Mouse (Mus musculus) thymus, adult 18-20 months (tissue): ENCODE data around the gene Trpm6.

Experiments used
- DNase-seq, 2 experiments: peaks; one replicate each; pipeline ENCODE4 v3.0.0; 2022; ENCODE audit warnings: mixed read lengths in 2 of 2

The Trpm6 gene

DNA sequence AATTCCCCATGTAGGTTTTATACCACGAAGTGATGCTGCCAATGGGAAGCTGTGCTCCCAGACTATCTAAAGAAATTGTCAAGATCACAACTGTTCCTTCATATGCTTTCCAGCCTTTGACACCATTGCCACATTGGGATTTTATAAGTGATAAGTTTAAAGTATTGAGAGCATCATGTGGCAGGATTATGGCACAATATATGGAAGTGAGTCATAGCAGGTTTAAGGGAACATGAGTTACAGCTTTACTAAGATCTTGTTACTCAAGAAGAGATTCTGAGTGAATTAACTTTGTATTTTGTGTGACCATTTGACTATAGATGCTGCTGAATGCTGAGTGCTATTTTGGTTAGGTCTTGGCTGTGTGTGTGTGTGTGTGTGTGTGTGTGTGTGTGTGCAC, 21.8 kb downstream of the Trpm6 start:
- no peak for DNase-seq

DNA sequence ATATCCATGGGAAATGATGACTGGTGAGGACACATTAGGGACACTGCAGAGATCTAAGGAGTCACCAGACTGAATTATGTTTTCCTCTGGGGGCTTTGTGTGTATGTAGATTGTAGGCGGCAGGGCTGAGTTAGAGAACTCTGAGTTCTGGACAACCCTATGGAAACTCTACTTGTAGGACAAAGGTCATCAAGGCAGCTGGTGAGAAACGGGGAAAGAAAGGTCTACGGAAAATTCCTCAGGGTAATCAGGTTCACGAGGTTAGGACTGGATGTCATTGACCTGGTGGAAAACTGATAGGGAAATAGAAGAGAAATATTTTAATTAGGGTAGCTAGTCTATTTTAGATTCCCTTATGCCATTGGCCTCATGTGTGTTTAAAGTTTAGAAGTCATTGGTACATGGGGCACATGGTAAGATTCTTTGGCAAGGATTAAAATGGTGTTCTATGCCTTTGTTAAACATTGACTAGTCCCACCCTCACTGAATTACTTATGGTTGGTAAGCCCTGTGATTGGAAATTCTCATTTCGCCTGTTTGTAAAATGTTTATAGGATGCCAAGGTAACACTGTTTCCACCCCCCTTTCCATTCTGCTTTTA, 23.2 kb downstream of the Trpm6 start:
- DNase-seq = no peak

DNA sequence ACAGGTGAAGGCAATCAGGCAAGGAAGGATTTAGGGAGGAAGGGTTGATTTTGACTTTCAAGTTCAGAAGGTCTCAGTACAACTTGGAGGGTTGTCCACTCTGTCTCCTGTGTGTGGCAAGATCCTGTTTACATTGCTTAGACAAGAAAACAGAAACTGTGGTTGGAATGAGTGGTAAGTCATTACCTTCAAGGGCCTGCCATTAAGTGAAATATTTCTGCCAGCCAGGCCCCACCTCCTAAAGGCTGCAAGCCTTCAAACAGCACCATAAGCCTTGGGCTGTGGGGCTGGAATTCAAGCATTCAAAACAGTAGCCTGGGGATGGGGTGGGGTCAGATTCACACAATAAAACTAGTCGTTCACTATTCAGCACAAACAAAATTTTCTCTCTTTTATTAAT, 24.3 kb downstream of the Trpm6 start:
- DNase-seq = no peak

DNA sequence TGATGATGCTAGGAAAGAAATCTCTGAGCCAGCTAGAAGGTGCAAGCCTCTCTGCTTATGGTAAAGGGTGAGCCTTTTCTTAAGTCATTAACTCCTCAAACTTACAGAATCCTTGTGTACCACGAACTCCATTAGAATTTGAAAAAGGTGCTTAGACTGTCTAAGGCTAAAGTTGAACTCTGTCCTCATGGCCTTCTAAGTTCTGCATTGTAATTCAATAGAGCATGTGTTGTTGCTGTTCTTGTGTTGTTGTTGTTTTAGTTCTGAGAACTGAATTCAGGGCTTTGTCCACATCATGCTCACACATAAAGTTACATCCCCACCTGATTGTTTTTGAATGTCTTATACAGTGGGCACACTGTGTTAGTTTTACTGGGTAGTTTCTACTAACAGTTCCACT, 49.9 kb downstream of the Trpm6 start:
- no peak for DNase-seq

DNA sequence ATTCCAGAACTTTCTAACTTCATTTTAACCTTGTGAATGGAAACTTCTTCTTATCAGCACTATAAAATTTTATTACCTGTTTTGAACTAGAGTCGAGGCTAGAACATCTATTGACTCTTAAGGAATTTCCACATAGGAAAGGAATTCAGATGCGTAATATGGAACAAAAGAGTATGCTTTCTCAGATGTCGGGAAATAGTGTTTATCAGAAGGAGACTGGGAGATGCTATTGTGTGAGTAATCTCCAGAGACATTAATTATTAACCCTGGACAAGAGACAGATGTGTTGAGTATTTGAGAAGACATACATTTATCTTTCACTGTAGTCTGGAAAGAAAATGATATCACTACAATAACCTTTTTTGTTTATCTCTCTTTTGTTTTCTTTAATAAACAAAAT, 61.5 kb downstream of the Trpm6 start:
- no peak for DNase-seq

DNA sequence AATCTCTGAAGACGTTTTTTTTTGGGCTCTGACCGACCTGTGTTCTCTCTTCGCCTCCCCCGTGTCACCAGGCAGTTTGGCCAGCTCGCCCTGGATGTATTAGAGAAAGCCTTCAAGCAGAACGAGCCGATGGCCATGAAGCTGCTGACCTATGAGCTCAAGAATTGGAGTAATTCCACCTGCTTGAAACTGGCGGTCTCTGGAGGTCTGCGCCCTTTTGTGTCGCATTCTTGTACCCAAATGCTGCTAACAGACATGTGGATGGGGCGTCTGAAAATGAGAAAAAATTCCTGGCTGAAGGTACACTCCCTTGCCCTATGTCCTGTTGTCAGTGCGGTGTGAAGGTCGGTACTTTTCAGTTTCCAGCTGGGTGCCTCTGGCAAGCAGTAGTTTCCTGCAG, 65.4 kb downstream of the Trpm6 start:
- DNase-seq = no peak

DNA sequence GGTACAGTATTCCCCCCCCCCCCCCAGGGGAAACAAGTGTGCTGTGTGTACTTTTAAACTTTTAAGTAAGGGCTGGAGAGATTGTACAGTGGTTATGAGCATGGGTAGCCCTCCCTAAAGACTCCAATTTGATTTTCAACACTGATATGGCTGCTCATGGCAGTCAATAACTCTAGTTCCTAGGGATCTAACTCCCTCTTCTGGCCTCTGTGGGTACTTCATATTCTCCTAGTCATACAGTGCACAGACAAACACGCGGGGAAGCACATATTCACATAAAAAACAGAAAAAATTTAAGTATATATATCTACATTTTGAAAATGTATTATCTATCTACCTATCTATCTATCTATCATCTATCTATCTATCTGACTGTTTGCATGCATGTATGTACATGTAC, 67.6 kb downstream of the Trpm6 start:
- no peak for DNase-seq

DNA sequence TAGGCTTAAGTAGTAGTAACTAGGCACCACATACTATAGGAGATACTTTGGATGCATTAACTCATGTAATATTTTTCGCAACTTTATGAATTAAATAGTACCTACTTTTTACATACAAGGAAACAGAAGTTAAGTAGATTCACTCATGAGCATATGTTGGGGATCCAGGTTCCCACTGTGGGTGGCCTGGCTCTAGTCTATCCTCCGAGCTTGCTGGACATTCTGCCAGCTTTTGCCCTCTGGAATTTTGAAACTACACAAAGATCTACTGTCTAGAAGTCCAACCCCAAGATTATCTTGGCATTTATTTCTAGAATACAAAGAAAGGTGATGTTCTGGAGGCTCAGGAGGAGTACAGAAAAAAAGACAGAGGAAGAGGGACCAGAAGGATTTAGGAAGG, 78.8 kb downstream of the Trpm6 start:
- DNase-seq = no peak

DNA sequence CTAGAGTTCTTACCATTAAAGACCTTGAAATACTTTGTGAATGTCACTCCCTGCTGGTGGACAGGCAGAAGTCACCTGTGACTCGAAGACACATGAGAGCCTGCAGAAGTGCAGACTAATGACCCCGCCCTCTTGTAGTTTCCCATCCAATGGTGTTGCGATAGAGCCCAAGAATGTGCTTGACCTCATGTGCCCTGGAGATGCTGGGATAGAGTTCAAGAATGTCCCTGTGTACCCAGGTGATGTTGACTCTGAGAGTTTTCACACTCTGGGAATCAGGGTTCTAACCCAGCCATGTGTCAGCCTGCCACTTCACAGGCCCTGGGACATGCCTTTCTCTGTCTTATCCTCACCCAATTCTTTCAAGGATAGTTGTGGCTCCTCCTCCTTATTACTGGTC, 81.4 kb downstream of the Trpm6 start:
- no peak for DNase-seq

DNA sequence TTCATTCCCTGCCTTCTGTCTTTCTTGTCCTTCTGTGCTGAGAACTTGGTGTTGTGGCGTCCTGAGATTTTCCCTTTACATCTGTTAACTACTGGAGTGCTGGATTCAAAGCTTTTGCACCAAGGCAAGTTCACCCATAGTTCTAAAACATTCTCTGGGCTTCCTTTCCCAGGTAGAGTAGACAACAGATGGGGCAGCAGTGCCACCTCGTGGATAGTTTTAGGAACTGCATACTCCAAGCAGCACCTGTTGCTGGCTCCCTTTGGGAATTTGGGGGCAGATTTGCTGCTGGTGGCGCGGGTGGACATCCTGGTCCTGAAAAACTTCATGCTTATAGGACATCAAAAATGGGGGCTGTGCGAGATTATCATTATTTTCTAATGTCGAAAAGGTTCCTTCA, 85.2 kb downstream of the Trpm6 start:
- DNase-seq = peak; percentile 2 to 4

DNA sequence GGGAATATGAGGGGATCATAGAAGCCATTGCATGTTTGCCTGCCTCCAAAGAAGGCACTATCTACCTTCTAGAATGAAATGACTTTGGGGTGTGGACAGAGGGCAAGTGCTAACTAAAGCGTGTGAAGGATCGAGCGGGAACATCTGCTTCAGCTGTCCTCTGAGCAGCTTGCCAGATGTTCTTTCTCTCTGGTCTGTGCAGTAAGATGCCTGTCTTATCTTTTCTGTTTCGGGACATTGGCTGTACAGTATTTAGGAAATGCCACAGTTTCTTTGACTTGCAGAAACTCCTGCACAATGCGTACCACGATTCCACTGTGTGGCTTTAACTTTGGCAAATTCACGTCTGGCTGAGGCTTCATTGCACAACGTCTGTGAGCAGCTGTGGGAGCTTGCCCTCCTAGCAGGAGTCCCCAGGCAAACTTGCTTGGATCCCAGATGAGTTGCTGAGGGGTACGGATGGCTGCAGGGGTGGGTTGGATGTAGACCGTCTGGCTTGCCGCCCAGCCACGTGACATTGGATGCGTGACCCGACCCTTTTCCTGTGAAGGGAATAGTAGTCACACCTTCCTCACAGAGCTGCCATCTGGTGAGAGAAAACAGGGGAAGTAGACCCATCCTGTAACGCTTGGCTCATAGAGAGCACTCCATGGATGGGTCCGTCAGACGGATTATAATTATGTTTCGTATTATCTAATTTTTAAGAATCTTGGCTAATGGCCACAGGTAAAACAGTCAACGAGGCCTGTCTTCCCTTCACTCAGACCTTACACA, 92.2 kb downstream of the Trpm6 start:
- no peak for DNase-seq

DNA sequence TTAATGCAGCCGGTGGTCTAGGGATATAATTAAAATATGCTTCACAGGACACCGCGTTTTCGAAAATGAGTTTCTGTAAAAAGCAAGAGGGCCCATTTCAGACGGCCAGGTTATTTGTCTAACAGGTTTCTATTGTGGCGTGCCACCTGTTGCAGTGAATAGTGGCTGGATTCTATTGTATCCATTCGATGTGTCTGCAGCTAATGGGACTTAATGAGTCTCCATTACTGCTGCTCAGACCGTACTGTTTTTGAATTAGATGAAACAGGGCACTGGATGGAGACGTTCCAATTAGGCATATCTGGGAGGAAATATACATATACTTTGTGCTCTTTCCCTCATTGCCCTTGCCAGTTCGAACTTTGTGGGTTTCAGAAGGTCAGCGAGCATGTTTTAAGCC, 92.8 kb downstream of the Trpm6 start:
- DNase-seq = no peak

DNA sequence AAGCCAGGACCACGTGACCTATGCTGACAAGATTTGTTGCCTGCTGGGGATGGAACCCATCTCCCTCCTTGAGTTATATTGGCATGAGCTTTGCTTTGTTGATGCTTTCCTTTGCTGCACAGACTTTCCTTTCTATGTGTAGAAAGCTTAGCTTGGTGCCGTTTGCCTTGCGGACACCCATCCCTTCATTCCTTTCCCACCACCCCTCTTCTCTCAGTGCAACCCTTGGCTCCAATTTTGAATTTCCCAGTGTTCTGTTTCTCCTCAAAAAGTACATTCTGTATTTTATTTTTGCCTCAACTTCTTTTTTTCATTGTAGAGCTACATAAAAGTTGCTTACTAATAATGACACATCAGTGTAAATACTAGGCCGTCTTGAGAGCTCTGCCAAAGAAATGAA, 96.6 kb downstream of the Trpm6 start:
- no peak for DNase-seq

DNA sequence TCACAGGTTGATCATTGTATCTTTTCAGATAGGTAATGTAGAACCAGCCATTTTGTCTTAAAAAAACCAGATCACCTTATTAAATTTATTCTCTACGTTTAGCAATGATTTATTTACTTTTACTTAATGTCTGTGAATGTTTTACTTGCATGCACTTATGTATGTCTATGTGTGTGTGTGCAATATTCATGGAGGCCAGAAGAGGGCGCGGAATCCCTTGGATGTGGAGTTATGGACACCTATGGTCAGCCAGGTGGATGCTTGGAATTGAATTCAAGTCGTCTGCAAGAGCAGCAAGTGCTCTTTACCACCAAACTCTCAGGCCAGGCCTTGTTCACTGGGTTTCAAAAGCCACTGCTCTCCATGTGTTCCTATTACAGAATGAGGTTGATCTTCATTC, 118.5 kb downstream of the Trpm6 start:
- no peak for DNase-seq

DNA sequence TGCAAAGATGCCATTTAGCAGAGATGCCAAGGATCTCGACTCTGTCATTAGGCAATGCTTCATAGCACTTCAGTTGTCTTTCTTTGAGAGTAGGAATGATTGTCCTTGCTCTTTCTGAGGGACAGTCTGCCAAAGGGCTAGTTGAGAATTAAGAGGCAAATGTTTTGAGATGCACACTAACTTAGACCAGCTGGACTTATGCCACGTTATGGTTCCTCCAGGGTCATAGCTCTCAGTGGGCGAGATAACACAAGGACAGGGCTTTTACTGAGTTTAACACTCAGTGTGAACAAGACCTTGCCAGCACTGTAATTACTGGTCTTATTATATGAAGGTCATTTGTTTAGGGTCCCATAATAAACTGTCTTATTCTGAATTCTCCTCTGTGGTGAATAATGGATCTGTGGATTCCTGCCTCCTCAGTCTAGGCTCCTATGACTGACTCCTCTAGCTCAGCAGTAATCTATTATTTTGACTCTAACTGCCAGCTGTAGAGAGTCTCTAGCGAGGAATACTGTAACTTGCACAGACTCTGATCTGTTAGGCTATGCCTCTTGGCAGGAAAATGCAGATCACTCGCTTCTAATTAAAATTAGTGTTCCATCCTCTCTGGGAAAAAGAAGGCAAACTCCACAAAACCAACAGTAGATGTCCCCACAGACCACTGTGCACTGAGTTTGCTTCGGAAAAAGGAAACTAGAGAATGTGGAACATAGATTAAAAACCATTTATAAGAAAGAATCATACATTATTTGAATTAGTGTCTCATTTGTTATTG, 123.2 kb downstream of the Trpm6 start:
- no peak for DNase-seq

DNA sequence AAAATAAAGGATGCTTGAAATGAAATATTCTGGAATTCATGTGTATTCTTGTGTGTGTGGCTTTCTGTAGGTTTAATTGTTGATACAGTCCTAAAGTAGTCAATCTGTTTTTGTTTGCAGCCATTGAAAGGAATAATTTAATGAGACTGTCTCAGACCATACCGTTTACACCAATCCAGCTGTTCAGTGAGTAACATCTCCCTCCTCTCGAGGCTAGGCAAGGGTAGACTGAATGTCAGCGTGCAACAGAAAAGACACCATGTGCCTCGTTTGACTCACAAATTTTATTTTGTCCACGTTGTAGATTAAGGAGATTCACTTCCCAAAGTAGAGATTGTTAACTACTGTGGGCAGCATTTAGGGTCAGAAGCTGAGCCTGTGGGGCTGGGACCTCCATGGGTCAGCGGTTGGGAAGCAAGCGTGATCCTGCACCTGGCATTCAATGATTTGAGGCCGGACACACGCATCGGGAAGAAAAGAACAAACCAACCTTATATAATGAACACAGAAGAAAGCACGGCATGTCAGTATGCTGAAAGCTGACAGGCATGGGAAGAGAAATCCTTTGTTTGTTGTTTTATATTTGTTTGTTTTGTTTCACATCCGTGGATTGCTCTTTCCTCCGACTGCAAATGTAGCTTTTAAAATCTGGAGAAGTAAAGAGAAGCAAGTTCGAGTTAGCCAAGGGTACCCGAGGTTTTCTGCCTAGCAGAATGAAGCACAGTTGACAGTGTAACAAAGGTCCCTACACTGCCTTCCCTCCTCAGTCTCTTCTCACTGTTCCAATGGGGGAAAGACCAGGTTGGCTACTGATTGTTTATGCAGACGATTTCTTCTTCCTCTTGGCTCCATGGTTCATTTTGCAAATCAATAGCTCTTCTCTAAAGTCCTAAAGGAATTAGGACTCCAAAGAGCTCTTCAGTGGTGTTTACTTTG, 124.2 kb downstream of the Trpm6 start:
- DNase-seq = no peak

DNA sequence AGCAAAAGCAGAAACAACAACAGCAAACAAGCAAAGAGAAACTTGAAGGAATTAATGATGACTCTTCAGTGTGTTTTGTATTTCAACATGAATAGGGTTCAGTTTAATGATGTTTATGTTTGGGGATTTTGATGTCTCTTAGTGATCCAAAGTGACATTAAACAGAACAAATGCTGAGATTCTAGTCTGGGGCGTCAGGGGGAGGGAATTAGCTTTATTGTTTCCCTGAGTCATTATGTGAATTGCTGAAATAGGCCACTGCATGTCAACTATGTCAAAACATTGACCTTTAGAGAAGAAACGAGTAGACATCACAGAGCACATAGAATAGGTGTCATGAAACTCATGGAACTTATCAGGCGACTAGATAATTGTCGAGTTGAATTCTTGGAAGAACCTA, 129.5 kb downstream of the Trpm6 start:
- DNase-seq = no peak

DNA sequence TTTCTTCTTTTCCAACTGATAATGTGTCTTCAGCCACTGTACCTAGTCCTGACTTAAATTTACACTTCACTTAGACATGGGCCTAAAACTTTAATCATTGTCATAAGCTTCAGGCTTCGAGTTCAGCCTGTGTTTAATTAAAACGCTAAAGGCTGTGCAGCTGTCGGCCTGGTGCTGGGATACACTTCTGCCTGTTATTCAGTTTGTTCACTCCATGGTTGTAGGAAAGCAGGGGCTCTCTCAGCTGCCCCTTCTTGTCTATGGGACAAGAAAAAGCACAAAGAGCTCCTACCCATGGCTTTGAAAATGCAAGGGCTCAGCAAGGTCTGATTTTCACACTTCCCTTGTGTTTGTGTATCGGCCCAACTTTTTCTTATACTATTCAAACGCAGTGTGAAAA, 131.4 kb downstream of the Trpm6 start:
- DNase-seq = no peak

DNA sequence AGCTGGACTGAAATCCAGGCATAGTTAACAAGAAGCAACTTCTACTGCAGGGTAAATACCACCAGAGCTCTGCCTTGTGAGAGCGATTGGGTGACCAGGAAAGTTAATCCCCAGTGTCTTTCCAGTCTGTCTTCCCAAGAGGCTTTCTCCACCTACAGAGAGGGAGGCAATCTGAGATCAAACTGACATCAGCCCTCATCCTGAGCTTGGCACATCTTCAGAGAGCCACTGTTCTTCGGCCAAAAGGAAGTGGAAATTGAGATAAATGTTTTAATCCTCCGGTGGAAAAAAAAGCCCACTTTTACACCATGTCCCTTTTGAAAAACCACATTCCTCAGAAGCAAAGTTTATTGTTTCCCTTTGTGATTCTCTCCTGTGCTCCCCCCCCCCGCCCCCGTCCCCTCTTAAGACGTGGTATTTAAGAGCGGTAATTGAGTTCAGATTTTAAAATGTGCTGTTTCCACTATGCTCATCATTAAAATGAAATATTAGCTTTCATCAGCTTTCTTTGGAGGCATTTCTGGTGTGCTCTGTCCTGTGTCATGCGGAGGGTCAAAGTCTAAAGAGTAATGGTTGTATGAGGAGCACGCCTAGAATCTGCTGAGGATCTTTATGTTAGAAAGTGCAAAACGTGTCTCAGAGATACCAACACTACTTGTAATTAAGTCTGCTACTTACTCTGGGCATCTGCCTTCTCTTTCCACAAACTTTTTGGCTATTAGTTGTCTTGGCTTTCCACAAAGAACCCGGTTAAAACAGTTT, 138.0 kb downstream of the Trpm6 start:
- DNase-seq = no peak

DNA sequence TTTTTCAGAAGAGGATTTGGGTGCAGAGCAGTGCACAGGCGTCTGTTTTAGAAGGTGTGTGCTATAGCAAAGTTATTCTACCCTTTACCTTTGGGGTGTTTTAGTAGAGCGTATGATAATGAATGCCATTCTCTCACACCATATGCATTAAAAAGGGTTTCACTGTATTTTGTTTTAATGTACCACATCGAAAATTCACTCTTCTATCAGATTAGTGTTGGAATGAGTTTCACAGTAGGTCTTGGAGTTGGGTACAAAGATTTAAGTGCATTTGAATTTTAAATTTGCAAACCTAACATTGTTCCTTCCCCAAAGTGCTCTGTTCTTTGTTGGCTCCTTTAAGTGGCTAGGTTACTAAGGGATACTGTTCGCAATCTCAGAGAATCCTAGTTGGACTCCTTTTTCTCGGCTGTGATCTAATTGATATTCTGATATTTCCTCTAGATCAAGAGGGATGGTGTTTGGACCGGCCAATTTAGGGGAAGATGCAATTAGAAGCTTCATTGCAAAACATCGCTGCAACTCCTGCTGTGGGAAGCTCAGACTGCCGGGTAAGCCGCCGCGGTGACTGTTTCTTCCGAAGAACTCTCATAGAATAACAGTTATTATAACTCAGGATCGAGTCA, 138.8 kb downstream of the Trpm6 start:
- DNase-seq = no peak

DNA sequence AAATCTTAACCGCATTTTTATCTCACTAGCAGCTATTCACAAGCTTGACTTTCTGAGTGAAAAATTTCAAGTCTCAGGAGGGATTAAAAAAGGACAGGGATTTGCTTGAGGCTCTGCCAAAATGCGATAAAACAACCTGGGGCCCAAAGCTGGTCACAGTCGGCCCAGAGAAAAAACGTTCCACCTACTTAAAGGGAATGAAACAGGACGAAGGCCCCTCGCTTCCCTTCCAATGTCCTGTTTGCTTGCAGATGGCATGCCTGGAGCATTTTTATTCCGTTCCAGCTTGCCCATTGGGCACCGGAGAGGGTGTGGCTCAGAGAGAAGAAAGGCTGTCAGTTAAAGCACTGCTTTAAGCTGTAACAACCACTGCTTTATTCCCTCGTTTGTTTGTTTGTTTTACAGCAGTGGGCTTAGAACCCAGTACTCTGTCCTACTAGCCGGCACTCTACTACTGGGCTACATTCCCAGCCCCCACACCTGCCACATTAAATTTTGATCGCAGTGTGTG, 139.4 kb downstream of the Trpm6 start:
- DNase-seq = no peak

DNA sequence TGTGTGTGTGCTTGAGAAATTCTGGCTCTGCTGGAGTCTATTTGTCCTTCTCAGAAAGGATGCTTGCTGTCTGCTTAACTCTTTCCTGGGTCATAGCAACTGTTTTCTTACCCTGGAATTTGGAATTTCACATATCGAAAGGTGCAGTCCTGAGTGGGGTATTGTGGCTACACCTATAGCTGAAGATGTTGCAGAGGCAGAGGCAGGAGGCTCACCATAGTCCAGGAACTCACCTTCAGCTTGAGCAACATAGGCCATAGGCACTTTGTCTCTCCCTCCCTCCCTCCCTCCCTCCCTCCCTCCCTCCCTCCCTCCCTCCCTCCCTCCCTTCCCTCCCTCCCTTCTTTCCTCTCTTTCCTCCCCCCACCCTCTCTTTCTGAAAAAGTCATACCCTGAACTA, 139.8 kb downstream of the Trpm6 start:
- no peak for DNase-seq
